Mouse (Mus musculus): ENCODE data around the gene Psmc6. TPM values are rescaled to one million over a fixed set of nuclear protein-coding genes. Genes with fewer than 3 reads are reported as not detected.

The Psmc6 gene
- polyA plus RNA-seq, 1 experiment, result 3.3 TPM

DNA sequence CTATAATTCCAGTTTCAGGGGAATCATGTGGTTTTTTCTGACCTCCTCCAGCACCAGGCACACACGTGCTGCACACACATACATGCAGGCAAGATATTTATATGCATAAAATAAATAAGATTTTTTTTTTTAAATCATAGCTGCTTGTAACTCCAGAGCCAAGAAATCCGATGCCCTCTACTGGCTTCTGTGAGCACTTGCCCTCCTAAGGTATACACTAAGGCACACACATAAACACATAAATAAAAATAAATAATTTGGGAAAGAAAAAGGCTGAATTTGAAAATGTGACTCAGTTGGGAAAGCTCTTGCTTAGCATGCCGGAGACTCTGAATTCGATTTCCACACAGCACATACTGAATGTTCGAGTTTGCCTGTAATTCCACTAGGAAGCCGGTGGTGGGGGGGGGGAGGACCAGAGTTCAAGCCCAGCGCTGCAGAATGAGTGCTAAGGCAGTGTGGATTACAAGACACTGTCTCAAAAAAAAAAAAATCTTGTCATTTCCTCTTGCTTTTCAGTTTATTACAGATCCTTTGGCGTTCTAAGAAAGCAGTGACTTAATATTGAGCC is 485 bp upstream of the Psmc6 start:
- Histone ChIP-seq H3K4me3 (replicated peaks) (peak overlapping the region; percentile 99), H3K9me3 (no peaks in the 10 kb centered on the region), H3K36me3 (replicated peaks; ENCODE audit: low read length) (peaks cover 27% of the 10 kb centered on the region), H3K27me3 (replicated peaks) (no peaks in the 10 kb centered on the region), H3K4me1 (peaks cover 38% of the 10 kb centered on the region)
- no peak for TF ChIP-seq GATA1 (IDR thresholded peaks at IDR 0.05; ENCODE audit: borderline replicate concordance, low read length)
- TF ChIP-seq FLI1 (IDR thresholded peaks at IDR 0.05; ENCODE audit: low read length), result no peak

DNA sequence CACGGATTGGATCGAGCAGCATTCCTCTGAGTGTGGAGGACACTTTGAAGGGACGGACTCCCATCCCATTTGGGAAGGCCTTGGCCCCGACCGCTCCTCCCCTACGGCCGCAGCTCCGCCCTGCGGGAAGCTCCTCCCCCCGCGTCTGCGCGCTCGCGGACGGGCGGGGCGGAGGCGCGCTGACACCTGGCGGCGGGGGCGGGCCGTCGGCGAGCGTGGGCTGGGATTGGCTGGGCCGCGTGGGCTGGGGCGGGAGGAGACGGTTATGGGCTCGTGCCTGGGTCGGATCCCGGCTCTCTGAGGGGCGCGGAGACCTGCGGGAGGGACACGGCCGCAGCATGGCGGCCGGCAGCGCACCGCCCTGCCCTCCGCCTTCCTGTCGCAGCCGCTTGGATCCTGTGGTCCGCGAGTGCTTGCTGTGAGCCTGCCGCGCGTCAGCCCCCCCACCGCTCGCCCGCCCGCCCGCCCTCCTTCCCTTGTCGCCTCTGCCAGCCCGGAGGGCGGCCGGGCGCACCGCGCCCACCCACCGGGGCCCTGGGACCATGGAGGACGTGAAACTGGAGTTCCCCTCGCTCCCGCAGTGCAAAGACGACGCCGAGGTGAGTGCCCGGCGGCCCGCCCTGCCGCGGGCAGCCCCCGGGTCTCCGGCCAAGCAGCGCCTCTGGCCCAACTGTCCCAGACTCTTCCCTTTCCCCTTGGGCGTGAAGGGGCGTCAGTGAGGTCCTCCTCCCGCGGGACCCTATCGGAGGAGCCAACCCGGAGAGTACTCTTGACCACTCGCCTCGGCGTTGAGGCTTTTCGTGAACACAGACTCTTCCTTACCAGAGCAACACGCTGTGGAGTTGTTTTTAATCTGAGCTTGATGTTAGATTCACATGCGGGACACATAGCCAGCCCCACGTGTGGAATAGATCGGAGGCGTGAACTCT is 21.6 kb downstream of the Psmc6 start, which contains the start of gene Styx:
Gene Styx, plus strand, starts transcription at position 163 of the 929 bp plus-strand sequence.
- Histone ChIP-seq H3K9me3 (no peaks in the 10 kb centered on the region), H3K36me3 (replicated peaks; ENCODE audit: low read length) (peaks cover 37% of the 10 kb centered on the region), H3K4me3 (replicated peaks) (peak within 1 kb of the TSS; percentile 95), H3K27me3 (replicated peaks) (no peaks in the 10 kb centered on the region), H3K4me1 (peaks cover 20% of the 10 kb centered on the region)
- no peak for TF ChIP-seq GATA1 (IDR thresholded peaks at IDR 0.05; ENCODE audit: borderline replicate concordance, low read length)
- no peak for TF ChIP-seq FLI1 (IDR thresholded peaks at IDR 0.05; ENCODE audit: low read length)

DNA sequence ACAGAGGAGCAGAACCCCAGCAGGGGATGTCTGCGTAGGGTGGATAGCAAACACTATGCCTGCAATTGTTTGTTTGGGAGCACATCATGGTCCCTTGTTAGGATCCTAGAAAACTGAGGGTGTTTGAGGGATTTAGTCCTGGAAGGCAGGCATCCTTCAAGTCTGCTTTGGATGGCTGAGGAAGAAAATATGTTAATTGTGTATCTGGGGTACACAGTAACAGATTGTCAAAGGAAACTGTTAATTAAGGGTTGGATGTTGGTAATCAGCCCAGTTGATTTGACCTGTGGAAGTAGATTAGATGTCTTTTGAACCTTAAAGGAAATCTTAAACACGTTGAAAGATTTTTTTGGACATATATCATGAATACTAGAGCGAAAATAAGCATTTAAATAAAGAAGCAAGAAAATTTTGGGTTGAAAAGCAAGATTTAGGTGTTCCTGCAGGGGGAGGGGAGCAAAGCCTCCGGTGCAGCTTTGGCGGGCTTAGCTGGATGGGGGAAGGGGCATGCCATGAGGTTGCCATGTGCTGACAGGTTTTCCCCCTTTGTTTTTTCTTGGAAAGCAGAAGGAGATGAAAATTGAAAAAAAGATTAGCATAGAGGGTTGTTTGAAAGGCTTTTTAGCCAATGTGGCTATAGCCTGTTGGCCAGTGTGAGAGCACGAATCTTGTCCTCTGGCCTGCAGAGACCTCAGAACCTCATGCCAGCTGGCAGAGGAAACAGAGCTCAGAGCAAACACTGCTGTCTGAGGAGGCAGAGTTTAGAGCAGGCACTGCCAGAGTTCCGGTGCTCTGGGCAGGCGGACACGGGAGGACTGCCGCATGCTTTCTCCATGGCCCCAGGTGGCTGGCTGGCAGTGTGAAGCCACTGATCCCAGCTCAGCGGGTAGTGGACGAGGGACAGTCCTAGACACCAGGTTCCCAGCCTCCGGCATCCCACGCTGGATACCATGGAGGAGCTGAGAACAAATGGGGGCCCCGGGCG is 34.9 kb downstream of the Psmc6 start:
- Histone ChIP-seq H3K9me3 (peaks cover 3% of the 10 kb centered on the region), H3K4me1 (0 out of 2 replicates have a peak, but pooled peaks cover 3% of the 10 kb centered on the region), H3K36me3 (replicated peaks; ENCODE audit: low read length) (peaks cover 37% of the 10 kb centered on the region), H3K4me3 (replicated peaks) (no peak overlapping the region), H3K27me3 (replicated peaks) (no peaks in the 10 kb centered on the region)
- TF ChIP-seq FLI1 (IDR thresholded peaks at IDR 0.05; ENCODE audit: low read length), result no peak
- no peak for TF ChIP-seq GATA1 (IDR thresholded peaks at IDR 0.05; ENCODE audit: borderline replicate concordance, low read length)

DNA sequence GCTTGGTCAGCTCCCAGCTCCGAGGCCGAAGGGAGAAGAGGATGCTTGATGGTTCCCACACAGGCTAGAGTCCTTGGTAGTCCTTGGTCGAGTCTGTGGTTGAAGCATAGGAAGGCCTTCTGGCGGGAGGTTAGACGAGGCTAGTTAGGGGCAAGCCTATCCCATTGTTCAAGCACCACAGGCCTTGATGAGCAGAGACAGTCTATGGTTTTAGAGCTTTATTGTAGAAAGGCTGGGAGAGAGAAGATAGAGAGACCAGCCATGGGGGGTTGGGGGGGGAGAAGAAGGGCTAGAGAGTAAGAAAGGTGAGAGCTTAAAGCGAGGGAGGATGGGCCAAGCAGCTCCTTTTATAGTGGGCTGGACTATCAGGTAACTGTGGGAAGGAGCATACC is 35.6 kb downstream of the Psmc6 start:
- Histone ChIP-seq H3K9me3 (peaks cover 8% of the 10 kb centered on the region), H3K27me3 (replicated peaks) (no peaks in the 10 kb centered on the region), H3K4me3 (replicated peaks) (no peak overlapping the region), H3K4me1 (0 out of 2 replicates have a peak, but pooled peaks cover 3% of the 10 kb centered on the region), H3K36me3 (replicated peaks; ENCODE audit: low read length) (peaks cover 42% of the 10 kb centered on the region)
- TF ChIP-seq FLI1 (IDR thresholded peaks at IDR 0.05; ENCODE audit: low read length) (no peak), GATA1 (IDR thresholded peaks at IDR 0.05; ENCODE audit: borderline replicate concordance, low read length) (no peak)

DNA sequence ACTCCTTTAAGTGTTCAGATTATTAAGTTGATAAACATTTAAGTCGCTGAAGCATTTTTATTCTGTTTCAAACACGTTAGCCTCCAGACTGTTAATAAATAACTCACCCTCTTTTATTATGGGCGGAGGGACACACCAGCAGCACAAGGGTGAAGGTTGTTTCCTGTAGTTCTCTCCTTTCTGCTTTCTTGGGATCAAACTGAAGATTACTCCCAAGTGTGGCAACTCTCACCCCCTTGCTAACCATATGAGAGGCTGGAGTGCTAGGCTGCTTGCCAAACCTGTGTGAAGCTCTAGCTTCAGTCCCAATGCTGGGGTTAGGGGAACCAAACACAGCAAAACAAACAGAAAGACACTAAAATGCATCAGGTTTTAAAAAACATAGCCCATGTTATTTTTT is 49.2 kb downstream of the Psmc6 start:
- Histone ChIP-seq H3K27me3 (replicated peaks) (no peaks in the 10 kb centered on the region), H3K9me3 (no peaks in the 10 kb centered on the region), H3K4me3 (replicated peaks) (no peak overlapping the region), H3K36me3 (replicated peaks; ENCODE audit: low read length) (peaks cover 48% of the 10 kb centered on the region), H3K4me1 (no peaks in the 10 kb centered on the region)
- no peak for TF ChIP-seq GATA1 (IDR thresholded peaks at IDR 0.05; ENCODE audit: borderline replicate concordance, low read length)
- no peak for TF ChIP-seq FLI1 (IDR thresholded peaks at IDR 0.05; ENCODE audit: low read length)

DNA sequence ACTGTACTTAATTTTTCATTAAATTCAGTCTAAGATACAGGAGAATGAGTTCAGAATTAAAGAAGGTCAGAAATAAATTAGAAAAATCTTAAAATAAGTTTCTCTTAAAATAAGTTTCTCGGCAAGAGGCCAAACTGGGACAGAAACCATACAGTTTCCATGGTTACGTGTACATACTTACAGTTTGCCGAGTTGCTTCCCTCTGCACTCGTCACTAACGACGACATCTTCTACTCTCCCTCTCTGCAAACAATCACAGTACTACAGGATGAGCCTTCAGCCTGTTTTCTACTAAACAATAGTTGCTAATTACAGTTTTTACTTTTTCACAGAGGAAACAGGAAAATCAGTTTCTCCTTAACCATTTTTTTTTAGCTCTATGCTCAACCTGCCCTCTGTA is 51.2 kb downstream of the Psmc6 start:
- TF ChIP-seq FLI1 (IDR thresholded peaks at IDR 0.05; ENCODE audit: low read length) (no peak), GATA1 (IDR thresholded peaks at IDR 0.05; ENCODE audit: borderline replicate concordance, low read length) (no peak)
- Histone ChIP-seq H3K36me3 (replicated peaks; ENCODE audit: low read length) (peaks cover 51% of the 10 kb centered on the region), H3K4me3 (replicated peaks) (no peak overlapping the region), H3K27me3 (replicated peaks) (no peaks in the 10 kb centered on the region), H3K4me1 (no peaks in the 10 kb centered on the region; the same call in 1 of the 2 replicates), H3K9me3 (no peaks in the 10 kb centered on the region)

DNA sequence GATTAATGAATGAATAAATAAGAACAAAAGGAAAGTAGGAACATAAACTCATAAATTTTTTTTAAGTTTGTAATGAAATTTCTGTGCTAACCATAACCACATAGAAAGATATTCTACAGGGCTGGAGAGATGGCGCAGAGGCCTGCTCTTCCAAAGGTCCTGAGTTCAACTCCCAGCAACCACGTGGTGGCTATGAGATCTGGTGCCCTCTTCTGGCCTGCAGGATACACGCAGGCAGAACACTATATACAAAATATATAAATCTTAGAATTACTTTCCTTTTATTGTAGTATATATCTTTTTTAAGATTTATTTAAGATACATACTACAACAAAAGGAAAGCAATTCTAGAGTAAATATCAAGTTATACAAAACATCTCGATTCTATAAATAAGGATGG is 53.3 kb downstream of the Psmc6 start:
- no peak for TF ChIP-seq GATA1 (IDR thresholded peaks at IDR 0.05; ENCODE audit: borderline replicate concordance, low read length)
- TF ChIP-seq FLI1 (IDR thresholded peaks at IDR 0.05; ENCODE audit: low read length), result no peak
- peaks cover 51% of the 10 kb centered on the region for H3K36me3 ChIP-seq (replicated peaks; ENCODE audit: low read length)
- H3K9me3 ChIP-seq, result no peaks in the 10 kb centered on the region
- H3K4me3 ChIP-seq (replicated peaks), result no peak overlapping the region
- no peaks in the 10 kb centered on the region for H3K27me3 ChIP-seq (replicated peaks)
- H3K4me1 ChIP-seq, result peaks cover 19% of the 10 kb centered on the region

DNA sequence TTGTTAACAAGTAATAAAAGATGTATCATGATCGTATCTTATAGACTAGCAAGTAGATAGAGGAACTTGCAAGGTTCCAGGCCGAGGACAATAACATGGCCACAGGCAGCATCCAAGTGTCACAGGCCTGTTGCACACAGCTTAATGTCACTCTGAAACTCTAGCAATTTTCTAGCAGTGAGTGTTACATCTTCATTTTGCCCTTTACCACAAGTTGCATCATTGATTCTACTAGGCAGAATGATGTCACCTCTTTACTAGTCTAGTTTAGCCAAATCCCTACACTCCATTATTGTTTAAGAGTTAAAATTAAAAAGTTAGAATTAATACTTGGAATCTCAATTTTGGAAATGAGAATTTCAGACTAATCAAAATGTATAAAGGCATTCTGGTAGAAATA is 56.0 kb downstream of the Psmc6 start:
- peaks cover 29% of the 10 kb centered on the region for H3K36me3 ChIP-seq (replicated peaks; ENCODE audit: low read length)
- H3K4me1 ChIP-seq, result peaks cover 26% of the 10 kb centered on the region
- no peaks in the 10 kb centered on the region for H3K27me3 ChIP-seq (replicated peaks)
- no peak overlapping the region for H3K4me3 ChIP-seq (replicated peaks)
- no peaks in the 10 kb centered on the region for H3K9me3 ChIP-seq
- no peak for TF ChIP-seq FLI1 (IDR thresholded peaks at IDR 0.05; ENCODE audit: low read length)
- no peak for TF ChIP-seq GATA1 (IDR thresholded peaks at IDR 0.05; ENCODE audit: borderline replicate concordance, low read length)

DNA sequence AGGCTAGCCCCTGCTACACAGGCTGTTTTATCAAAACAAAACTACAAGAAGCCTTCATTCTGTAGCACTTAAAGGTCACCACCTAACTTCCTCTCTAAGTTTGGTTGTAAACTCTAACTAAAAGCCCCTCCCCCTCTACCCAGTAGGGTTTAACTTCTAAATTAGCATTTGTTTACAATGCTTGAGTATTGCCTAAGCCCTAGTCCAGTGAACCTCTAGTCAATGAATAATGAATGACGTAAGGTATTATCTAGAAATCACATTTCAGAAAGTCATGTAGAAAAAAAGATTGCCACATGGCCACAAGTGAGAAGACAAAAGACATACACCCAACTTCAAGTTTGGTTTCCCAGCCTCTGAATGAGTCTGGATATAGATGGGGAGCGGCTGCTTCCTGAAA is 57.9 kb downstream of the Psmc6 start:
- no peaks in the 10 kb centered on the region for H3K9me3 ChIP-seq
- peaks cover 26% of the 10 kb centered on the region for H3K4me1 ChIP-seq
- TF ChIP-seq GATA1 (IDR thresholded peaks at IDR 0.05; ENCODE audit: borderline replicate concordance, low read length) (no peak), FLI1 (IDR thresholded peaks at IDR 0.05; ENCODE audit: low read length) (no peak)
- peak overlapping the region; percentile 95 for H3K4me3 ChIP-seq (replicated peaks)
- no peaks in the 10 kb centered on the region for H3K27me3 ChIP-seq (replicated peaks)
- peaks cover 10% of the 10 kb centered on the region for H3K36me3 ChIP-seq (replicated peaks; ENCODE audit: low read length)
